Mouse (Mus musculus) limb, embryonic 14.5 days (tissue): ENCODE measurements at regions not wholly inside any gene's neighbourhood (a gene's known extent, or its start where the extent isn't known, plus 50 kb on each side); places are given as distances from the start of the nearest gene placed in this dataset.

Experiments used
- ATAC-seq: fragments of 200-750 bp; cut with Nextera tagmentation; 2 replicates; pipeline ENCODE4 v1.8.0; 2017; ENCODE audit warnings: low read depth, moderate number of reproducible peaks, moderate TSS enrichment; ENCODE audit not compliant: low FRiP score
- DNase-seq: peaks from one replicate; pipeline ENCODE4 v3.0.0-alpha.2; 2015; ENCODE audit warnings: low spot score
- H3K27ac ChIP-seq: fragments of 300-500 bp; sonication (generic); replicated peaks from 2 replicates; pipeline ENCODE4 v1.5.1; 2014; ENCODE audit warnings: low read depth, mild to moderate bottlenecking, low read length, moderate library complexity, mixed read lengths
- H3K27me3 ChIP-seq: fragments of 300-500 bp; sonication (generic); 2 replicates; pipeline ENCODE4 v1.6.1; 2014; ENCODE audit warnings: low read length, mixed read lengths; ENCODE audit not compliant: control insufficient read depth, insufficient read depth
- H3K36me3 ChIP-seq: fragments of 300-500 bp; sonication (generic); 2 replicates; pipeline ENCODE4 v1.6.1; 2014; ENCODE audit warnings: mild to moderate bottlenecking, low read length, moderate library complexity, mixed read lengths; ENCODE audit not compliant: control insufficient read depth, insufficient read depth
- H3K4me1 ChIP-seq: fragments of 300-500 bp; sonication (generic); 2 replicates; pipeline ENCODE4 v1.6.1; 2014; ENCODE audit warnings: antibody characterized with exemption, low read length, mixed read lengths; ENCODE audit not compliant: control insufficient read depth, insufficient read depth
- H3K4me2 ChIP-seq: fragments of 300-500 bp; sonication (generic); replicated peaks from 2 replicates; pipeline ENCODE4 v1.6.1; 2014; ENCODE audit warnings: low read depth, mild to moderate bottlenecking, low read length, moderate library complexity; ENCODE audit not compliant: severe bottlenecking
- H3K4me3 ChIP-seq: fragments of 300-500 bp; sonication (generic); replicated peaks from 2 replicates; pipeline ENCODE4 v1.5.1; 2014; ENCODE audit warnings: low read length
- H3K9ac ChIP-seq: fragments of 300-500 bp; sonication (generic); 2 replicates; pipeline ENCODE4 v1.6.1; 2014; ENCODE audit warnings: mild to moderate bottlenecking, low read depth, low read length, moderate library complexity; ENCODE audit not compliant: severe bottlenecking
- H3K9me3 ChIP-seq: fragments of 300-500 bp; sonication (generic); 2 replicates; pipeline ENCODE4 v1.6.1; 2016; ENCODE audit warnings: low read length; ENCODE audit not compliant: control insufficient read depth
- POLR2A ChIP-seq: fragments of 200-500 bp; IDR thresholded peaks from 2 replicates; pipeline ENCODE4 v1.8.0; 2012; ENCODE audit warnings: inconsistent platforms, mild to moderate bottlenecking, moderate library complexity, borderline replicate concordance; ENCODE audit not compliant: insufficient read depth, insufficient read length; ENCODE audit errors: extremely low read depth
- WGBS: fragments of 180-500 bp; shearing (Covaris S2); extraction: QIAGEN DNeasy Blood & Tissue Kit; methylation state at CpG from one replicate; pipeline ENCODE4 v1.1.7; 2014; 5-methylcytosine and 5-hydroxymethylcytosine counted together

GRCm38 (mm10) chr3:149246935-149247625 lies 256.7 kb upstream of the Adgrl2 start:
- Histone ChIP-seq H3K27ac (no peak overlapping the region), H3K4me1 (peaks cover 6% of the 10 kb centered on the region; the same call in 1 of the 2 replicates), H3K9ac (no peak overlapping the region), H3K4me3 (no peak overlapping the region), H3K27me3 (no peaks in the 10 kb centered on the region), H3K4me2 (peak overlapping the region; percentile 17; the same call in 1 of the 2 replicates), H3K36me3 (no peaks in the 10 kb centered on the region), H3K9me3 (no peaks in the 10 kb centered on the region)
- TF ChIP-seq POLR2A: no peak
- 32% methylated on average over 10 of the region's 10 CpGs for WGBS
- ATAC-seq (no peak), DNase-seq (peak; percentile 72)

DNA sequence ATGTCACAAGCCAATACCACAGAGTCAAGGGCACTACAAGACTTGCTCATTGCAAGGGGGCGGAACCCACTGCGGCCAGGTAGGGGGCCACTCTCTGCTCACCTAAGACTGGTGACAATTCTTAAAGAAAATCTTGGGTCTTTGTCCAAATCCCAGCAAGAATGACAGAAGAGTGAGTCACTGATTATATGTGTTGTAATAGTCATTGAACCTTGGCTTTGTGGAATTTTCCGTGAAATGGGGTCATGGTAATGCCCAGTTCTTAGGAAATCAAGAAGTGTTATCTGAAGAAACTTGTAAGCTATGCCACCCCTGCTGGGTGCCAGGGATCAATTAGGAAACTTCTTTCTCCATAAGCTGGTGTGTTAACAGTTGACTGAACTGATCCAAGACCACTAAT lies 249.3 kb upstream of the Adgrl2 start:
- no peak overlapping the region for H3K27ac ChIP-seq
- H3K4me2 ChIP-seq: no peak overlapping the region
- ATAC-seq (no peak), DNase-seq (no peak)
- WGBS: 92% methylated on average over 3 of the region's 3 CpGs
- H3K9me3 ChIP-seq: no peaks in the 10 kb centered on the region
- H3K9ac ChIP-seq: no peak overlapping the region
- H3K36me3 ChIP-seq: no peaks in the 10 kb centered on the region
- H3K4me1 ChIP-seq: no peaks in the 10 kb centered on the region
- H3K27me3 ChIP-seq: no peaks in the 10 kb centered on the region
- no peak for TF ChIP-seq POLR2A
- no peak overlapping the region for H3K4me3 ChIP-seq

DNA sequence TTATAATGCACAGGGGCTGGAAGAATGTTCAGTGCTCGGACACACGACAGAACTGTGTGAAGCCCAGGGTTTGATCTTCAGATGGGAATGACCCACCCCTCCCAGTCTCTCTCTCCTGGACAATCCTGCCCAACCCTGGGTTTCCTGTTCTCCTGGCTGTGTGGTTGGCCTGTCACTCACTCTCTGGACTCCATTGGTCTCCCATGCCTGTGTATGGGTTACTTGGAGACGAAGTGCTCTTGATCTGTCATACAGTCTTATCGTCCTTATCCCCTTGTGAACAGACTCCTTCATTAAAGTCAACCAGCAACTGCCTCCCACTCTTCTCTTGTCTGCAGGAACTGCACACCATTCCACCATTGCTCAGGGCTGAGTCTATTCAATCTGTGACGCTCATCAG lies 247.7 kb upstream of the Adgrl2 start:
- H3K27me3 ChIP-seq: no peaks in the 10 kb centered on the region
- H3K27ac ChIP-seq: no peak overlapping the region
- WGBS: 87% methylated on average over 5 of the region's 5 CpGs
- H3K9ac ChIP-seq: no peak overlapping the region
- ATAC-seq (no peak), DNase-seq (no peak)
- no peaks in the 10 kb centered on the region for H3K36me3 ChIP-seq
- no peaks in the 10 kb centered on the region for H3K4me1 ChIP-seq
- no peak for TF ChIP-seq POLR2A
- H3K4me3 ChIP-seq: no peak overlapping the region
- no peaks in the 10 kb centered on the region for H3K9me3 ChIP-seq
- H3K4me2 ChIP-seq: no peak overlapping the region

GRCm38 (mm10) chr3:149235183-149235582 lies 244.8 kb upstream of the Adgrl2 start:
- no peak for TF ChIP-seq POLR2A
- 90% methylated on average over 3 of the region's 3 CpGs for WGBS
- no peak for ATAC-seq
- H3K4me1 ChIP-seq: no peaks in the 10 kb centered on the region
- H3K36me3 ChIP-seq: no peaks in the 10 kb centered on the region
- H3K4me3 ChIP-seq: no peak overlapping the region
- H3K9ac ChIP-seq: no peak overlapping the region
- no peak overlapping the region for H3K4me2 ChIP-seq
- H3K9me3 ChIP-seq: no peaks in the 10 kb centered on the region
- no peak overlapping the region for H3K27ac ChIP-seq
- no peak for DNase-seq
- H3K27me3 ChIP-seq: no peaks in the 10 kb centered on the region

- Histone ChIP-seq H3K27ac (no peak overlapping the region), H3K4me1 (no peaks in the 10 kb centered on the region), H3K9ac (no peak overlapping the region), H3K9me3 (no peaks in the 10 kb centered on the region), H3K27me3 (no peaks in the 10 kb centered on the region), H3K36me3 (no peaks in the 10 kb centered on the region), H3K4me3 (no peak overlapping the region), H3K4me2 (no peak overlapping the region)
- DNase-seq (peak; percentile 3), ATAC-seq (peak; percentile 44)
- 77% methylated on average over 8 of the region's 8 CpGs for WGBS
- no peak for TF ChIP-seq POLR2A
Observed at GRCm38 (mm10) chr3:149233691-149234131, 243.4 kb upstream of the Adgrl2 start.

DNA sequence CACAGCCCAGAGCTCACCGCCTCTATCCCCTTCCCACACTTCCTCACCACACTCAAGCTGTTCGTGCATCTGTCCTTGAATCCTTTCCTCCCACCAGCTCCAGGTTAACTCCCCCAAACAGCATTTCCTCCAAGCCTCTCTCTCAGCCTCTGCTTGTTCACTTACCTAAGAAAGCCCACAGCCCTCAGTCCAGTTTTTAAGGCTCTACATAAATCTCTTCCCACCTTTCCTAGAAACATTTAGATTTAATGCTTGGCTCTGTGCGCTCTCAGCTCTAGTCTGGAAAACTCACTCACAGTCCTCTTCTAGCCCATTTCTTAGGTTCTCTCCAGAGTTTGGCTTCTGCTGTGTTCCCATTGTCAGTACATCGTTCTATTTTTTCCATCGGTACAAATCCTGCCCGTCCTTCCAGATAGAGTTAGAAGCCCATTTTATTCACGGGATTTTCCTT lies 242.9 kb upstream of the Adgrl2 start:
- no peak overlapping the region for H3K27ac ChIP-seq
- no peak overlapping the region for H3K4me2 ChIP-seq
- no peaks in the 10 kb centered on the region for H3K9me3 ChIP-seq
- H3K4me1 ChIP-seq: no peaks in the 10 kb centered on the region
- no peak overlapping the region for H3K4me3 ChIP-seq
- TF ChIP-seq POLR2A: no peak
- no peaks in the 10 kb centered on the region for H3K36me3 ChIP-seq
- no peak overlapping the region for H3K9ac ChIP-seq
- WGBS: 66% methylated on average over 7 of the region's 7 CpGs
- ATAC-seq (peak; percentile 12; the same call in 1 of the 2 replicates), DNase-seq (no peak)
- no peaks in the 10 kb centered on the region for H3K27me3 ChIP-seq
